Mouse (Mus musculus): ENCODE measurements around the gene Dus3l. TPM values are rescaled to one million over a fixed set of nuclear protein-coding genes. Genes with fewer than 3 reads are reported as not detected.

Gene Dus3l
- polyA plus RNA-seq (2014; fragmentation: Illumina TruSeq; extraction: RNeasy Lipid Tissue Mini Kit (QIAGEN cat#74804); ENCODE audit: low replicate concordance): 1.4 TPM

GRCm38 (mm10) chr17:56764474-56765354 is at the start of gene Dus3l:
Gene Dus3l, plus strand, starts transcription at chr17:56764757.

GRCm38 (mm10) chr17:56717363-56718058 is 47.0 kb upstream of the Dus3l start, which contains the start of the genes Ndufa11 and Vmac:
Gene Ndufa11, plus strand, starts transcription at chr17:56717767.
Gene Vmac, minus strand, starts transcription at chr17:56718022.

GRCm38 (mm10) chr17:56757416-56758123 is 7.0 kb upstream of the Dus3l start, which contains the start of gene Nrtn:
Gene Nrtn, minus strand, starts transcription at chr17:56757530.

DNA sequence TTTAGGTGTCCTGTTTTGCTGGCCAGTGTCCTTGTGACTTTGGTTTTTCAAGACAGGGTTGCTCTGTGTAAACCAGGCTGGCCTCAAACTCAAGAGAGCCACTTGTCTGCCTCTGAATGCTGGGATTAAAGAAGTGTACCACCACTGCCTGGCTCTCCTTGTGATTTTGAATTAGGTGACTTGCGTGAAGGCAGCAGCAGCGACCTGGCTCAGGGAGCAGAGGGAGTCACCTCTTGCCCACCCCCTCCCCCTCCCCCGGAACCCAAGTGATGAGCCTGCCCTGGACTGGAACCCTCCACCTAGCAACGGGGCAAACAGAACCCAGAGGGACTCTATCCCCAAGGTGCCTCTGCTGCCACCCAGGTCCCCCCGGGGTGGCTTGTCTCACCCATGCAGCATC is 5.4 kb downstream of the Dus3l start, which contains the start of gene Prr22:
Prr22 (plus strand) TSS at position 301 of the 400 bp plus-strand sequence.

Other genes with a start within 250 kb of the Dus3l start
- gene Gm20219, start 210.4 kb upstream of the Dus3l start, polyA plus RNA-seq (2014; fragmentation: Illumina TruSeq; extraction: RNeasy Lipid Tissue Mini Kit (QIAGEN cat#74804); ENCODE audit: low replicate concordance): 0.45 TPM
- 33.0 TPM for gene Safb2, start 180.2 kb upstream of the Dus3l start, polyA plus RNA-seq (2014; fragmentation: Illumina TruSeq; extraction: RNeasy Lipid Tissue Mini Kit (QIAGEN cat#74804); ENCODE audit: low replicate concordance)
- gene Safb, start 179.9 kb upstream of the Dus3l start, polyA plus RNA-seq (2014; fragmentation: Illumina TruSeq; extraction: RNeasy Lipid Tissue Mini Kit (QIAGEN cat#74804); ENCODE audit: low replicate concordance): 8.7 TPM
- gene 2410015M20Rik, start 155.0 kb upstream of the Dus3l start, polyA plus RNA-seq (2014; fragmentation: Illumina TruSeq; extraction: RNeasy Lipid Tissue Mini Kit (QIAGEN cat#74804); ENCODE audit: low replicate concordance): 1.7 TPM
- not detected for gene Rpl36, start 151.3 kb upstream of the Dus3l start, polyA plus RNA-seq (2014; fragmentation: Illumina TruSeq; extraction: RNeasy Lipid Tissue Mini Kit (QIAGEN cat#74804); ENCODE audit: low replicate concordance)
- 1.2 TPM for gene Lonp1, start 137.9 kb upstream of the Dus3l start, polyA plus RNA-seq (2014; fragmentation: Illumina TruSeq; extraction: RNeasy Lipid Tissue Mini Kit (QIAGEN cat#74804); ENCODE audit: low replicate concordance)
- 0.26 TPM for gene Catsperd, start 136.6 kb upstream of the Dus3l start, polyA plus RNA-seq (2014; fragmentation: Illumina TruSeq; extraction: RNeasy Lipid Tissue Mini Kit (QIAGEN cat#74804); ENCODE audit: low replicate concordance)
- gene Ranbp3, start 91.5 kb upstream of the Dus3l start, polyA plus RNA-seq (2014; fragmentation: Illumina TruSeq; extraction: RNeasy Lipid Tissue Mini Kit (QIAGEN cat#74804); ENCODE audit: low replicate concordance): 0.89 TPM
- gene Ndufa11, start 47.0 kb upstream of the Dus3l start, polyA plus RNA-seq (2014; fragmentation: Illumina TruSeq; extraction: RNeasy Lipid Tissue Mini Kit (QIAGEN cat#74804); ENCODE audit: low replicate concordance): not detected
- 3.3 TPM for gene Vmac, start 46.7 kb upstream of the Dus3l start, polyA plus RNA-seq (2014; fragmentation: Illumina TruSeq; extraction: RNeasy Lipid Tissue Mini Kit (QIAGEN cat#74804); ENCODE audit: low replicate concordance)
- gene Nrtn, start 7.2 kb upstream of the Dus3l start, polyA plus RNA-seq (2014; fragmentation: Illumina TruSeq; extraction: RNeasy Lipid Tissue Mini Kit (QIAGEN cat#74804); ENCODE audit: low replicate concordance): not detected
- gene Prr22, start 5.5 kb downstream of the Dus3l start, polyA plus RNA-seq (2014; fragmentation: Illumina TruSeq; extraction: RNeasy Lipid Tissue Mini Kit (QIAGEN cat#74804); ENCODE audit: low replicate concordance): not detected
- 0.11 TPM for gene Rfx2, start 66.3 kb downstream of the Dus3l start, polyA plus RNA-seq (2014; fragmentation: Illumina TruSeq; extraction: RNeasy Lipid Tissue Mini Kit (QIAGEN cat#74804); ENCODE audit: low replicate concordance)
- not detected for gene Acsbg2, start 109.7 kb downstream of the Dus3l start, polyA plus RNA-seq (2014; fragmentation: Illumina TruSeq; extraction: RNeasy Lipid Tissue Mini Kit (QIAGEN cat#74804); ENCODE audit: low replicate concordance)
- not detected for gene 1700061G19Rik, start 110.7 kb downstream of the Dus3l start, polyA plus RNA-seq (2014; fragmentation: Illumina TruSeq; extraction: RNeasy Lipid Tissue Mini Kit (QIAGEN cat#74804); ENCODE audit: low replicate concordance)
- gene Mllt1, start 170.7 kb downstream of the Dus3l start, polyA plus RNA-seq (2014; fragmentation: Illumina TruSeq; extraction: RNeasy Lipid Tissue Mini Kit (QIAGEN cat#74804); ENCODE audit: low replicate concordance): 0.52 TPM
- 5.1 TPM for gene Acer1, start 217.4 kb downstream of the Dus3l start, polyA plus RNA-seq (2014; fragmentation: Illumina TruSeq; extraction: RNeasy Lipid Tissue Mini Kit (QIAGEN cat#74804); ENCODE audit: low replicate concordance)
- 0.63 TPM for gene Clpp, start 225.5 kb downstream of the Dus3l start, polyA plus RNA-seq (2014; fragmentation: Illumina TruSeq; extraction: RNeasy Lipid Tissue Mini Kit (QIAGEN cat#74804); ENCODE audit: low replicate concordance)
- not detected for gene Alkbh7, start 232.6 kb downstream of the Dus3l start, polyA plus RNA-seq (2014; fragmentation: Illumina TruSeq; extraction: RNeasy Lipid Tissue Mini Kit (QIAGEN cat#74804); ENCODE audit: low replicate concordance)
- gene Pspn, start 235.3 kb downstream of the Dus3l start, polyA plus RNA-seq (2014; fragmentation: Illumina TruSeq; extraction: RNeasy Lipid Tissue Mini Kit (QIAGEN cat#74804); ENCODE audit: low replicate concordance): not detected
- 1.6 TPM for gene Gtf2f1, start 246.5 kb downstream of the Dus3l start, polyA plus RNA-seq (2014; fragmentation: Illumina TruSeq; extraction: RNeasy Lipid Tissue Mini Kit (QIAGEN cat#74804); ENCODE audit: low replicate concordance)
- not detected for gene Gm17949, start 246.7 kb downstream of the Dus3l start, polyA plus RNA-seq (2014; fragmentation: Illumina TruSeq; extraction: RNeasy Lipid Tissue Mini Kit (QIAGEN cat#74804); ENCODE audit: low replicate concordance)